Mouse (Mus musculus) lung, adult 18-20 months (tissue): ENCODE measurements around the gene Prkag1.

ENCODE experiments used
- DNase-seq, 2 experiments: peaks; one replicate each; pipeline ENCODE4 v3.0.0; 2022; ENCODE audit warnings: mixed read lengths in 2 of 2

Gene Prkag1

DNA sequence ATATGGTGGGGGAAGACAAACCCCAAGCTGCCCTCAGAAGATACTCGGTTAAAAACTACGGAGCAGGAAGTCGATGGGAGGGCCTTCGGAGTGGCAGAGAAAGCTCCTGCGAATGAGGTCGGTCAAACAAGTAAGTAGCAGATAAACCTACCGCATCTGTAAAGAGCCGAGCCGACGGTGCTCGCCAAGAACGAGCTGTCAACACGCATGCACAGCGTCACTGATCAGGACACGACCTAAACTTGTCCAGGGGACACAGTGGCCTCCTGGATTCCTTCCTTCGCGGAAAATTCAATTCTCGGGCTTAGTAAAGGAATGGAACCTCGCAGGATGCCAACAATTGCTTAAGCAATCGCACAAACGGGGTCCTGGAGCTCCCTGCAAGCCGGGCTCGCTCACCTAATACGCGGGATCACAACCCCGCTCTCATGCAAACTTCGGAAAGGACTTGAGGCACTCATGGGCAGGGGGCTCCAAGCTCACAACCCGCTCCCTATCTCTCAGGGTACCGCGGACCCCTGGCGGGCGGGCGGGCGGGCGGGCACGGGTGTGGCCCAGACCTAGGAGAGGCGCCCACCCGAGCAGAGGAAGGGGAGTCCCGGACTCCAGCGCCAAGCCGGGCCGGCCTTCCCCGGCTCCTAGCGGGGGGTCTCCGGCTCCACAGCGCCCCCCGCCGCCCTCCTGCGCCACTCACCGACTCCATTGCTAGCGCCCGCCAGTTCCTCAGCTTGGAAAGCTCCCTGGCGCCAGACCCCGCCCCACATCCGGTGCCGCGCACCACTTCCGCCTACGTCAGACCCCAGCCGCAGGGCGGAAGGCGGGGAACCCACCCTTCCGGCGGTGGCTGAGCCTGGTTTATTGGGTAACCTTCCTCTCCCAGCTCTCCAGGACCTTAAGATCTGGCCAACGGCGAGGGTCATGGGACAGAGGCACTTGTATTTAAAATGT, at the start of gene Prkag1:
Gene Prkag1, minus strand, starts transcription at position 786 of the 948 bp plus-strand sequence.
- DNase-seq: peak; percentile 97 to 98

DNA sequence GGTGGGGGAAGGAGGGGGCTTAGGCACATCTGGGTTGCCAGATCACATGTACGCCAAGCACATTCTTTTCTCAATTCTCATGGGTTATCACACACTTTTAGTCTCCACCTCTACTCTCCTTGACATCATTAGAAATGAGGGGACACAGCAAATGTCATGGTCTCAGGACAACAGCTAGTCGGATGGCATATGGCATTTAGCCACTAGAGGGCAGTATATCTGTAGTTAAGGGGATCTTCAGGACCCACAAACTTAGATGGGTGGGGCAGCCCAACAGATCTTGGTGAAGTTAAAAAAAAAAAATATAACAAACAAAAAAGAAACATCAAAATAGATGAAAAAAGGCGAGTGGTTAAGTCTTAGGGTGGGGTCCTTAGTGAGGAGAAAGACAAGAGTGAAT, 46.0 kb upstream of the Prkag1 start:
- DNase-seq: peak; percentile 25 to 71

DNA sequence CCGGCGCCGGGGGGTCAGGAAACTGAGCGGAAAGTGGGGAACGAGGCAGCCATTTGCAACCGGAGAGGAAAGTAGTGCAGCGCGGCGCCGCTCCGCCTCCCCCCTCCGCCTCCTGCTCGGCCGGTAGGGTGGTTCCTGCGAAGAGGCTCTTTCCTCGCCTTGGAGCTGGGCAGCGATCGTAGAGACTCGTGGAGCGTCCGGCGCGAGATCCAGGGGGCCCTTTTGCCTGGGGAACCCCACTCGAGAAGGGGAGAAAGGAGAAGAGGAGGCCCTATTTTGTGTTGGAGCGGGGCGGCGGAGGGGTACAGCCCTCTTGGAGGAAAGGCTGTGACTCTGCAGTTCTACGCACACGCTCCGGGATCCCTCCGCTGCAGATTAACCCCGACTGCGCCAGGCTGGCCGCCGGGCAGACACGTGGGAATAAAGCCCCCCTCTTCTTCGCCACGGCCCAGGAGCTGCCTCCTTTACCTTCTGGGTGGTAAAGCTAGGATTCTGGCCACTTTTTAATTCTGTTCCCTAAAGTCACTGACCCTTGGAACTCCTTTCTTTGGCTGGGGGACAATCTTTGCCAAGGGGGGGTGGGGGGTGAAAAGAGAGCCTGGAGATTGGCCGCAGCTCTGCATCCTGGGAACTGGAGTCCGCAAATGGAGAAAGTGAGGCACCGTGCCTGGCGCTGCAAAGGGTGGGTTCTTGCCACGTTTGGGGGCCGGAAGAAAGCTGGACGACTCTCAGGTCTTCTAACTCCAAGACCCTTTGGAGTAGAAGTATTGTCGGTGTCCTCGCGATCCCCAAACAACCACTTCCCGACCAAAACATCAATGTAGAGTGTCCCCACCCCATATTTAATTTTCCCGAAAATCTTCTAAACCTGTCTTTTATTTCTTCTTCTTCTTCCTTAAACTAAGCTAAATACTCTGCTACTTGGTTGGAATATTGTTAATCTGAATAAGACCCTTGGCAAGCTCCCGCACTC, 40.9 kb upstream of the Prkag1 start:
- DNase-seq: peak; percentile 93

DNA sequence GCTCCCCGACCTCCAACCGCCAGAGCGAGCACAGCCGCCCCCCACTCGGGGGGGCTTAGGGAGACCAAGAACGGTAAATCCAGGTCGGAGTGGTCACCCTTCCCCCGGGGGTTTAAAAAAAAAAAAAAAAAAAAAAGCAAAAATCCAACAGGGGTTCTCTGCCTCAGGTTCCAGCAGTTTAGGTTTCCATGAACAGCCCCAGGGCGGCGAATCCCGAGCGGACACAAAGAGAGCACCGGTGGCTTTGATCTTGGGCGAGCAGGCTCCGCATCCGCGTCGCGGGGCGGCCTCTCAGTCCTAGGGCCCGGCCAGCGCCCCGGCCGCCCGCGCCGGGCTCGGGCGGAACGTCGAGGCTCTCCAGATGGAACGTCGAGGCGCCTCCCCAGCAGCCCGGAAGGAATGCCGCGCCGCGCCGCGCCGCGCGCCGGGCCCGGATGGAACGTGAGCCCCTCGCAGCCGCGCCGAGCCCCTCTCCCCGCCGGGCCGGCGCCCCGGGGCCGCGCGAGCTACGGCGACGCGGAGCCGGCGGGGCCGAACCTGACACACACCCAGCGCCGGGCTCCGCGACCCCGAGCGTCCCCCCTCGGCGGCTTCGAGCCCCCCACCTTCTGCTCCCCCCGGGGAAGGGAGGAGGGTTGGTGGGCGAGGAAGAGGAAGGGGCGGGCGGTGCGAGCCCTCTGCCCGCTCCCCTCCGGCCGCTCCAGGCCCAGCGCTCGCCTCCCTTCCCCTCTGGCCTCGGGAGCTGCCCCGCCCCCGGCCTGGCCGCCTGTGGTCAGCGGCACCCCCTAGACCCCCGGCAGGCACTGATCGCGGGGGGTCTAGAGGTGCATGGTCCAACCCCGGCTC, 40.0 kb upstream of the Prkag1 start, which contains the start of gene Kmt2d:
Gene Kmt2d, minus strand, starts transcription at position 135 of the 846 bp plus-strand sequence.
- DNase-seq: peak; percentile 25 to 38

DNA sequence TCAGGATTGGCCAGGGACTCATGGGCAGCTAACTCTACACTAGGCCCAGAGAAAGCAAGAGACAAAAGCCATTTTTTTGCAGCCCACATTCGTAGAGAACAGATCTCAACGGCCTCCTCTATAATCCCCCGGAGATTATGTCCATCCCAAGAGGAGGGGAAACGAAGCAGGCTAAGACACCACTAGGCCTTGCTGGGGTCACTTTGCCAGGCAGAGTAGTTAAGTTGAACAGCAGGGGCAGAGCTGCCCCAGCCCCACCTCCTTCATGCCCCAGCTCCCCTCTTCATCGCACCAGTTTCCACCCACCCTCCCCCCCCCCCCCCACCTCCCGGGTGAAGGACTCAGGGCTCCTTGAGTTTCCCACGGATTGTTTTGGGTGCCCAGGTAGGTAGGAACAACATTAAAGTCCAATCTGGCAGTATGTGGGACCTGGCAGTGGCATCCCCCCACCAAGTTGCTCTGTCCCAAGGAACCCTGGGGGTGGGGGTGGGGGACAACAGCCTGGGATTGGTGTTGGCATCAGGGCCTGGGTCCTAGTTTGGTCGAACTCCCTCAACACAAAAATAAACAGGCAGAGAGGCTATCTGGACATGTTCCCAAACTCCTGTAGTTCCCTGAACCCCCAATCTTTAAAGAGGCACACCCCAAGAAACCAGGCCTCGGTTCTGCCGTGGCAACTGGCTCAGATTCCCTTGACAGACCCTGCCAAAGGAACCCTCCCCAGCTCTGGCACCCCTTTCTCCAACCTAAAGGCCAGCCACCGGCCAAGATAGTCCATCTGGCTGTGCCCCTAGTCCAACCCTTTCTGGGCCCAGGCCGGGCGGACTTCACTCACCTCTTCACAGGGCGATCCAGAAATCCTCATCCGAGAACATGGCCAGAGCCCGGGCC, 39.1 kb upstream of the Prkag1 start:
- peak; percentile 26 to 33 for DNase-seq

DNA sequence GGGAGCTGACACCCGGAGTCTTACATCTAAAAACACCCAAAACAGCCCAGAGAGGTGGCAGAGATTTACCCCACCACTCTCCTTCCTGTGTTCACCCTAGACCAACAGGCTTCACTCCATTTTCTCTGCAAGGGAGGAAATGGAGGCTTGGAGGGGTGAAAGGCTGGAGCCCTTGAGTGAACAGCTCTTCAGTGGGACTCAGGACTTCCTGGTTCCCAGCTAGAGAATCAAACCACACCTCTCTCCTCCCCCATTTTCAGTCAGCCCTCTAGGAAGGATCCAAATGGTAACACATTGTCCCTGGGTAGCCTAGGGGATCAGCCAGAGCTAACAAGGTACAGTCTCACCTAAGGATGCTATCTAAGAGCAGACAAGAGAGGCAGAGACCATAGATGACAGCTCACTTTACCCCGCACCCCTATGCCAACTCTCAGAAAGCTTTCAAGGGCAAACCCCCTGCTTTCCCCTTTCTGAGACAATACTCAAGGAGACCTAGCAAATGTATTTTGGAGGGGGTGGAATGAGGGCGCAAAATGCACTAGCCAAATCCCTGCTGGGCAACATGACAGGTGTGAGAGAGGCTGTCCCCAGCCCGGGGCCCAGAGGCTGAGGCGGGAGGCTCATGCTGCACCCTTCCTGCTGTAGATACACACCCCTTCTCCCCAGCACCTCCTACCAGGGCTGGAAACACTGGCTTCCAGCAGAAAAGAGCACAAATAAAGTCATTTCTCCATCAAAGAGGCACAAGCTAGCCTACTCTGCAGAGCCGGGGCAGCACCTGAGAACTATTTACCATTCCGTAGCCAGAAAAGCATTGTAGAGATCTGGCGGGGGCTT, 38.2 kb upstream of the Prkag1 start:
- peak; percentile 58 to 74 for DNase-seq

DNA sequence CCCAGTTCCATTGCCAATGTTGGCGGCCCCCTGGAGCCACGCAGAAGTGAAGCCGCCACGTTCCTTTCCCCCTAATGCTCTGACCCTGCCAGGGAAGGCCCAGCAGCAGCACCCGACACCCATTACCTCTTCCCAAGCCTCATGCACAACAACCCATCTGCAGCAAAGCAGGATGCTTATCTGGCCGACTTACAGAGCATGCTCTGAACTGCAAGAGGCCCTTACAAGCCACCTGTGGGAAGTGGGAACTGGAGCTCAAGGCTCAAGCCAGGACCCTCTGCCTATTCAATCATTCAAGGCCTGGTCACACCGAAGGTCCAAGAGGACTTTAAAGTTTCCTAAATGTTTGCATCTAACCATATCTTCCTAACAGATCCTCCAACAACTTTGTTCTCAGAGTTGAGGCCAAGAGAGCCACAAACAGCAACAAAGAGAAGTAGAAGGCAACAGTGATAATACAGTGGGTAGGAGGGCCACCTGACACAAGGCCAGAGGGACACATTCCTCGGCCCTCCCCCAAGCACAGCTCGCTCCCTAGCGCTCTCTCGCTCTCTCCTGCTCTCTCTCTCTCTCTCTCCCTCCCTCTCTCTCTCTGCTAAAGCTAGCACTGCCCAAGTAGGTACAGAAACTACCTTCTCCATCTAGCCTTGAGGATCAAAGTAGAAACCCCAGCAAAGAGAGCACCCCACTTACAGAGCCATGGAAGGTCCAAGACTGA, 37.2 kb upstream of the Prkag1 start:
- DNase-seq: no peak

DNA sequence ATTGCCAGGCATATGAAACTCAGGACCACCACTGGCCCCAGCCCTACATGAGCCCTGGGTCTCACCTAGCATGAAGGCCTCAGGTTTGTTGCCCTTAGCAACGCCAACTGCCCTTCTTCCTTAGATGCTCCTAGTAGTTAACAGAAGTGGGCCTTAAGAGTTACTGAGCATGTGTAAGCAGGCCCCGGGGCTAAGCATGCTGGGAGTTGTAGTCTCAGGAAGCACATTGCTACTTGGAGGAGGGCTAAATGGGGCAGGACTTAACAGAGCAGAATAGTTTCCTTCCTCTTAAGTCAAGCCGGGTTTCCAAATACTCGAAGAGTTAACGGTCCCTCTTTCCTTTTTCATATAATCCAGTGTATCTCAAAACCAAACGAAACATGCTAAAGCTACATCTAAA, 36.0 kb upstream of the Prkag1 start:
- peak; percentile 78 to 85 for DNase-seq

DNA sequence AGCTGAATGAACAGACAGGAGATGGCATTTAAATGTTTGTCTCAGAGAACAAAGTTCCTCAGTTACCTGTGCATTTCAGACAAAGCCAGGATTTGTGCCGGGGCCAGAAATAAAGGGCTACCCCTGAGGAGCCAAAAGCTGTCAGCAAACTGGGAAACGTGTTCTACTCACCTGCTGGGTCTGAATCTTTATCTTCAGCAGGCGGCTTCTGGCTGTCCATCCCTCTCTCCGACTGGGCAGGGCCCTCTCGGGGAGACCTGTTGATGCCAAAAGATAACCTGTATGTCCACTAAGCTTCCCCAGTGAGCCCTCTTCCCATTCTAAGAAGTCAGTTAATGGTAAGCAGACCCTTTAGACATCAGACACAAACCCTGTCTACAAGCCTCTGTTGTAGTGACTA, 35.2 kb upstream of the Prkag1 start:
- no peak for DNase-seq

DNA sequence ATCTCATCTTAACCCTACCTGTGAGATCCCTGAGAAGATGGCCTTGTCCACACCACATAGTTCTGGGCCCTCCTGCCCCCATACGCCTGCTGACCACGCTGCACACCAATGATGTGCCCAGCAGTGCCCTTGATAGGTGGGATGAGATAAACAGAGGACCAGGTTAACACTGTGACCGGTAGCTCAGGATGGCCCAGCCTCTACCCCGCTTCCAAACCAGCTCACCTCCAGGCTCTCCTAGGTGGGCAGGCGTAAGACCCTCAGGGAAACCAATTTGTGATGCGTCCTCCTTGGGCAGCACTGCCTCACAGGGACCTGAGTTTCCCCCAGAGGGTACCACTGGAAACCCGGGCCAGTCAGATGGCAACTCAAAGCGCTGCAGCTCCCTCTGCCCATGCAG, 34.5 kb upstream of the Prkag1 start:
- DNase-seq: no peak

DNA sequence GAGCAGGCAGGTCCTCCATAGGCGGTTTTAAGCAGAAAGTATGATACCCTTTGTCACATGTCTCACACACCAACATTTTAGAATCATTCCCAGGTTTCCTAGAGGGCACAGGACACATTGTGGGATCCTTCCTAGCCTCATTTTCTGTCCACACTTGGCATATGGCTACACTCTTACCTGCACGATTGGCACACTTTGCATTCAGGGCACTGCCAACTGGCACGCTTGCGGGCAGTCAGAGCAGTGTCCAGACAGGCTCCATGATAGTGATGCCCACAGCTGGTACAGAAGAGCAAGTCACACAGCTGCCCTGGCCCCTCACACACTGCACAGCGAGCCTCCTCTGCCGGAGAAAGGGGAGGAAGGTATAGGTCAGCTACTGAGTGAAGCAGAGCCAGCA, 33.6 kb upstream of the Prkag1 start:
- no peak for DNase-seq

DNA sequence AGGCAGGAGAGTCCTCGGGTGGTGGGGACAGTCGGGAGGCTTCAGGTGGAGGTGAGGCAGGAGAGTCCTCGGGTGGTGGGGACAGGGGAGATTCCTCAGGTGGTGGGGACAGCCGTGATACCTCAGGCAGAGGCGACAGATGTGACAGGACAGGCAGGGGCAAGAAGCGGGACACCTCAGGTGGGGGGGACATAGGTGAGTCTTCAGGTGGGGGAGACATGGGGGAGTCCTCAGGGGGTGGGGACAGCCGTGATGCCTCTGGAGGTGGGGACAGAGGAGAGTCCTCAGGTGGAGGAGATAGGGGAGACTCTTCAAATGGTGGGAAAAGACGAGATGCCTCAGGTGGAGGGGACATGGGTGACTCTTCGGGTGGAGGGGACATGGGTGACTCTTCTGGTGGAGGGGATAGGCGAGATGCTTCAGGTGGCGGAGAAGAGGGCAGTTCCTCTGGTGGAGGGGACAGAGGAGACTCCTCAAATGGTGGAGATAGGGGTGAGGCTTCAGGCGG, 32.2 kb upstream of the Prkag1 start:
- DNase-seq: no peak

DNA sequence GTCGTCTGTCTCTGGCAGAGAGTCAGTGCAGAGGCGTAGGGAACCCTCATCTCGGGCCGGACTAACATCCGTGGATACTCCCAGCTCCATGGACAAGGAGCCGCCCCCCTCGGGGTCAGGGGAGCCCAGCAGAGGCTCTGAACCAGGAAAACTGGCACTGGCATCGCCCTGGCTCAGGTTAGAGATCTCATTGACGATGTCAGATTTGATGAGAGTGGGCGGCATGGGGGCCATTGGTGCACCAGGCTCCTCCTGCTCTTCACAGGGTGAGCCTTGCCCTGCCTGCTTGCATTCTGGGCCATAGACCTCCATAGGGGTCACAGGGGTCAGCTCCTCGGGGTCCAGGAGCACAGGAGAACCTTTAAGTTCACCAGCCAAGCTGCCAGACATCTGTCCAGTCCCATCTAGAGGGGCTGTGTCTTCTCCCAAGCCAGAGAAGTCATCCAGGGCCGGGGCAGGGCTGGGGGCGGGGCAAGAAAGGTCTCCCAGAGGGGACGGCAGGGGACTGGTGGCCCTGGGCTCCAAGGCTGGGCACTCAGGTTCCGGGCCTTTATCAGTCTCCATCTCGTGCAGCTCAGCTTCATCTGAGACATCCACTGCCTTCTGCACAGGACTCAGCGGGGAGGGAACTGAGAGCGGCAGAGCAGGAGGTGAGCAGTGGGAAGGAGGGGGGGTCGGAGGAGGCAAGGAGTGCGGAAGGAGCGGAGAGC, 30.5 kb upstream of the Prkag1 start:
- DNase-seq: peak in 1 of 2 experiments; percentile 3

DNA sequence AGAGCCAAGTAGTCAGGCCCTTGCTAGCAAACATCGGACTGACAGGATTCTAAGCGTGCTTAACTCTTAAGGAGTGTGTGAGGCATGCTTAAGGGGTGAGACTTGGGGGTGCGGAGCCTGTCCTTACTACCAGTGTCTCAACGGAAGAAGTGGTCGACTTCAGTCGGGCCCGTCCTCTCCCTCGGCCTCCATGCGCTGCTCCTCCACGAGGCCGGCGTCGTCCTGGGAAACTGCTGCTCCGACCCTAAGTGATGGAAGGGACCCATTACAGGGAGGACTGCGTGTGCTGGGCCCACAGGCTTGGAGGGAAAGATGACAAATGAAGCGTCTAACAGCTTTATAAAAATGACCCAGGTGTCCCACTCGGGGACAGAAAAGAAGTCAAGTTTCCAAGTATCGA, 29.6 kb upstream of the Prkag1 start:
- DNase-seq: no peak

DNA sequence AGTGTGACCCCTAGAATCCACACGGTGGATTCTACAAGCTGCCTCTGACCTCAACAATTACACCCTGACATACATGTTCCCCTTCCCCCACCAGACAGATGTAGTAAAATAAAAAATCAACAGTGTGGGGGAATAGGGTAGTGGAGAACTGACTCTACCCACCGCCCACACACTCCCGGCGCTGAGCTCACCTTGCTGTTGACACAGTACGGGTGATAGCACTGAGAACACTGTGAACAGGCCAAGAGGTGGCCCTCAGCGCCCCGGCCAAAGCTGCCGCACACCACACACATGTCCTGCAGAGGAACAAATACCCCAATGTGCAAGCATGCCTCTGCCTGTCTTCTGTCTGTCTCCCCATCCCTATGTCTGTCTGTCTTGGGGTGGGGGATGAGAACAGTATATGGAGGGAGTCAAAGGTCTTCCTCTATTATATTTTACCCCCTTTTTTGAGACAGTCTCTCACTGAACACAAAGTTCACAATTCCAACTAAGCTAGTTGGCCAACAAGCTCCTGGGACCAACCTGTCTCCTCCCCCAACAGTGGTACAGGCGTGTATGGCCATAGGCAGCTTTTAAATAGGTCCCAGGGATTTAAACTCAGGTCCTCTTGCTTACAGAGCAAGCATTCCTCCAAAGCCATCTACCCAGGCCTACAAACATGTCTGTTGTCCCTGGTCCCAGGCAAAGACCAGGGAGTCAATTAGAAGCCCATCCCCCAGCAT, 28.2 kb upstream of the Prkag1 start:
- no peak for DNase-seq

DNA sequence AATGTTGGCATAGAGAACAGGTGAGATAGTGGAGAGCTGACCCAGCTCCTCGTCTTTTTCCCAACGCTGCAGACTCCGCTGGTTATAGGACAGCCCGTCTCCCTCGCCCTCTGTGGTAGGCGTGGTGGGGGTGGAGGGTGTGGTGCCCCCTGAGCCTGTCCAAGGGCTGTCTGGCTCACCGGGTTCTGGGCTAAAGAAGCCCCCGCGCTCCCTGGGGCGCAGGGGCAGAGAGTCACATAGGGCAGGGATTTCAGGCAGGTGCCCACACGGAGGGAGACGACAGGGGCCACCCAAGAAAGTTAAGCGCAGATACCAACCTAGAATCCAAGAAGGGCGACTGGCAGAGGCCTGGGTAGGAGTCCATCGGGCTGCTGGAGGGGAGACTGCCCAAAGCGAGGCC, 22.9 kb upstream of the Prkag1 start:
- peak in 1 of 2 experiments; percentile 3 for DNase-seq

DNA sequence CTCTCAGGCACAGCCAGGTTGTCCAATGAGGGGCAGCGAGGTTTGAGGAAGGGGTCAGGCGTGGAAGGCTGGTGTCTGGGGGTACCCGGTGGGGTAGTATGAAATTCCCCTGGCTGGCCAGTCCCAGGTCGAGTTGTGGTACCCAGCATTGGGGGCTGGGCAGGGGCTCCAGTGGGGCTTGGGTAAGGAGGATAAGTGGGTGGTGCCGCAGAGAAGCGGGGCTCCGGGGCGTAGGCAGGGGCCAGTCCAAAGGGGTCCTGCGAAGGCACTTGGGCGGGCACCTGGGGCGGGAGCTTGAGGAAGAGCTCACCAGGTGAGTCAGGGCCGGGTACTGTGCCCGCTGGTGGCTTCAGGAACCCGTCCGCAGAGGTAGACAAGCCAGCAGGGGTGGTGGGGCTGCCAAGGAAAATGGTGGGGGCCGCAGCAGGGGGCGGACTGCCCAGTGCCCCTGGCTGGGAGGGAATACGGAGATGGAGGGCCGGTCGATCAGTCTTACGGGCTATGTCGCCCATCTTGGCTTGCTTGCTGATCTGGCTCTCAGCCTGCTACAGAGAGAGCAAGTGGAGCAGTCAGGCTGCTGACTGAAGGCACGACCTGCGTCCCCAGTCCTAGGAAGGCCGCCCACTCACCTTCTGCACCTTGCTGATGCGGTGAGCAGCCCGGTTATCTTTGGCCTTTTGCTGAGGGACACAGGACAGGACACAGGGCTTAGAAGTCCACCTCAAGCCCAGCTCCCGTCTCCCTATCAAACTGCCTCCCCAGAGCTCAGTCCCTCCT, 22.0 kb upstream of the Prkag1 start:
- no peak for DNase-seq
